ENCODE assay signal across 15 mouse cellular contexts in the genomic region with DNA sequence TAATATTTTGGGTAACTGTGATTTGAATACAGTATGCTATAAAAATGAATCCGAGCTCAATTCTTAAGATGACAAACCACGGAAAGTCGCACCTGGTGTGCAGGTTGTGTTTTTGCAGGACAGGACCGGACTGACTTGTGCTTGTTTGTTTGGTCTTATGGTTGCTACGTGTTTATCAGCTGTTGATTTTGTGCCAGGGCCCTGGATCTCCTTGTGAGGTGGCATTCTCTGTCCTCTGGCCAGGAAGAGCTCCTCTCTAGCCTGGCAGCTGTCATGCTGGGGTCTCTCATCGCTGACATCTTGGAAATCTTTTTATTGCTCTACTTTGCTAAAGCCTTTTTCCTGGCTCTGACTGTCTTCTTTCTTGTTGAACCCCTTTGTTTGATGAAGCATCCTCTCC.
"Had no signal": no experiment of that assay in that cellular context is flagged by ENCODE, and none has a peak within 500 bp of the region (broad histone marks: within the 10 kb centered on the region; RNA-seq: fewer than 3 reads in every experiment).

No protein-coding gene starts in this region.

- H3K4me2 ChIP-seq: limb, embryonic 12.5 days; liver, embryonic 13.5 days; lung, embryonic 15.5 days; midbrain, embryonic 11.5 days; neural tube, embryonic 13.5 days had no signal

- ATAC-seq: liver, postnatal 0 days; midbrain, embryonic 16.5 days had no signal

- H3K9me3 ChIP-seq: limb, embryonic 12.5 days; liver, embryonic 13.5 days; lung, embryonic 15.5 days; neural tube, embryonic 13.5 days had no signal

- H3K9ac ChIP-seq: limb, embryonic 12.5 days; liver, embryonic 13.5 days; liver, postnatal 0 days; lung, embryonic 15.5 days; neural tube, embryonic 13.5 days had no signal

- H3K27ac ChIP-seq: left cerebral cortex, adult 2 months; limb, embryonic 12.5 days; liver, embryonic 13.5 days; lung, embryonic 15.5 days; macrophage; neural tube, embryonic 13.5 days had no signal

- H3K27me3 ChIP-seq: liver, embryonic 13.5 days; lung, embryonic 15.5 days; neural tube, embryonic 13.5 days had no signal

- H3K36me3 ChIP-seq: limb, embryonic 12.5 days; liver, embryonic 13.5 days; lung, embryonic 15.5 days; neural tube, embryonic 13.5 days had no signal

- DNase-seq: kidney, postnatal 25 days; liver; liver, embryonic 13.5 days; liver, postnatal 0 days; lung, postnatal 14 days; thymus, adult 18-20 months; thymus, postnatal 14 days had no signal

- H3K4me3 ChIP-seq: left cerebral cortex, adult 2 months; limb, embryonic 12.5 days; liver, embryonic 13.5 days; lung, embryonic 15.5 days; megakaryocyte, embryonic 14.5 days; neural tube, embryonic 13.5 days had no signal

- H3K4me1 ChIP-seq: liver, embryonic 13.5 days had no signal
